In the genomic region with DNA sequence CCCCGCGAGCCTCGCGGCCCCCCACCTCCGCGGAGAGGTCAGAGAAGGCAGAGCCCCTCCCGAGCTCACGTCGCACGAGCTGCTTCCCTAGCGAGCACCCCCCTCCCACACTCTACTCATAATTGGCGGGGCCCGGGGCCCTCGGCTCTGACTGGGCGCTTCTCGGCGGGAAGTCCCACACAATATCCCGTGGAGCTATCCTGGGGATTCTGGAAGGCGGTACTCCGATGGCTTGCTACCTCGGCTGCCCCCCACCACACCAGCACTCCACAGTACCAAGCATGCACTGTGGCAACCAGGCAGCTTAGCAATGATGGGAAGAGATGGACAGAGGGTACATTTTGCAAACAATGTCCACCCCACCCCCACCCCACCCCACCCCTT, we compare ENCODE assay signal across 8 mouse cellular contexts. TPM values are rescaled to one million over a fixed set of nuclear protein-coding genes. Genes with fewer than 3 reads are reported as not detected.
DNase-seq lines count a peak whose midpoint lies in the region; ATAC-seq and TF ChIP-seq lines count a peak whose summit lies in the region.

No protein-coding gene starts in this region.

- H3K79me3 ChIP-seq in C2C12 (ENCODE audit: low read depth), result peaks cover 32% of the 10 kb centered on the region

- peak overlapping the region; percentile 62 for H3K4me3 ChIP-seq in heart, adult 2 months
- peak overlapping the region; percentile 50 for H3K4me3 ChIP-seq in C2C12 (ENCODE audit: insufficient read depth, poor library complexity, severe bottlenecking)
- H3K4me3 ChIP-seq in forebrain, embryonic 15.5 days, result peak overlapping the region; percentile 43
- H3K4me3 ChIP-seq in liver, embryonic 16.5 days (ENCODE audit: low read depth, low read length), result peak overlapping the region; percentile 70

- H3K4me1 ChIP-seq in heart, adult 2 months (ENCODE audit: control insufficient read depth, insufficient read depth, low read length), result no peaks in the 10 kb centered on the region; the same call in none of the 2 replicates
- peaks cover 3% of the 10 kb centered on the region; the same call in 1 of the 2 replicates for H3K4me1 ChIP-seq in forebrain, embryonic 15.5 days
- peaks cover 9% of the 10 kb centered on the region for H3K4me1 ChIP-seq in liver, embryonic 16.5 days (ENCODE audit: control insufficient read depth, low read depth, low read length)

- 15% methylated on average over 18 of the region's 21 CpGs for WGBS in heart, adult 2 months
- WGBS in forebrain, embryonic 15.5 days, result 25% methylated on average over 15 of the region's 21 CpGs
- WGBS in liver, embryonic 16.5 days (ENCODE audit: insufficient replicate concordance), result 27% methylated on average over 19 of the region's 21 CpGs

- no peaks in the 10 kb centered on the region for H3K79me2 ChIP-seq in heart, adult 2 months (replicated peaks; ENCODE audit: control insufficient read depth, insufficient read depth, low read length)
- H3K79me2 ChIP-seq in C2C12 (ENCODE audit: control insufficient read depth, insufficient read depth), result peaks cover 38% of the 10 kb centered on the region

- H3K9me3 ChIP-seq in forebrain, embryonic 15.5 days, result no peaks in the 10 kb centered on the region
- H3K9me3 ChIP-seq in liver, embryonic 16.5 days (replicated peaks; ENCODE audit: control insufficient read depth, low read length), result no peaks in the 10 kb centered on the region

- TF ChIP-seq POLR2A in heart, adult 2 months (IDR thresholded peaks at IDR 0.05; ENCODE audit: insufficient read depth, low read depth, low read length), result no peak

- H3K27ac ChIP-seq in heart, adult 2 months, result peak overlapping the region; percentile 72
- no peak overlapping the region for H3K27ac ChIP-seq in forebrain, embryonic 15.5 days (replicated peaks)
- no peak overlapping the region for H3K27ac ChIP-seq in liver, embryonic 16.5 days (ENCODE audit: low read length)

- no peaks in the 10 kb centered on the region for H3K27me3 ChIP-seq in heart, adult 2 months (ENCODE audit: control insufficient read depth, insufficient read depth, low read length)
- no peaks in the 10 kb centered on the region for H3K27me3 ChIP-seq in C2C12 (ENCODE audit: control insufficient read depth, insufficient read depth, insufficient read length)
- peaks cover 9% of the 10 kb centered on the region; the same call in 1 of the 2 replicates for H3K27me3 ChIP-seq in forebrain, embryonic 15.5 days
- peaks cover 3% of the 10 kb centered on the region for H3K27me3 ChIP-seq in liver, embryonic 16.5 days (ENCODE audit: control insufficient read depth, insufficient read depth, low read depth, low read length)

- ATAC-seq in forebrain, embryonic 15.5 days (replicated peaks), result peak; percentile 49
- peak; percentile 8; the same call in 1 of the 2 replicates for ATAC-seq in liver, embryonic 16.5 days (ENCODE audit: low read depth)
- no peak for ATAC-seq in erythroid progenitor cell, adult 5-6 weeks (replicated peaks; ENCODE audit: low FRiP score, poor library complexity, severe bottlenecking)

- H3K4me2 ChIP-seq in forebrain, embryonic 15.5 days (replicated peaks), result peak overlapping the region; percentile 45
- peak overlapping the region; percentile 61 for H3K4me2 ChIP-seq in liver, embryonic 16.5 days (ENCODE audit: low read depth, low read length)

- TF ChIP-seq CTCF in heart, adult 2 months (IDR thresholded peaks at IDR 0.05), result no peak
- no peak for TF ChIP-seq CTCF in C2C12 (IDR thresholded peaks at IDR 0.05; ENCODE audit: control insufficient read depth, insufficient read depth, insufficient read length)

- intact Hi-C loops in heart, adult 2 months (cut with DNase I), result loop anchor here (2.0 kb wide), 1 partner anchor 30 kb away; no protein-coding TSS in a partner anchor
- intact Hi-C loops in heart, postnatal 36 days (cut with DNase I), result no loop called here

- H3K36me3 ChIP-seq in heart, adult 2 months (ENCODE audit: control insufficient read depth, insufficient read depth, low read length), result no peaks in the 10 kb centered on the region
- H3K36me3 ChIP-seq in C2C12 (ENCODE audit: control insufficient read depth, insufficient read depth), result no peaks in the 10 kb centered on the region
- no peaks in the 10 kb centered on the region for H3K36me3 ChIP-seq in forebrain, embryonic 15.5 days
- no peaks in the 10 kb centered on the region for H3K36me3 ChIP-seq in liver, embryonic 16.5 days (ENCODE audit: control insufficient read depth, insufficient read depth)

- no peak for DNase-seq in heart, adult 2 months
- no peak for DNase-seq in heart, postnatal 36 days
- no peak for DNase-seq in right cerebral cortex, postnatal 25 days
- DNase-seq in embryo, embryonic 10.5 days (ENCODE audit: low spot score), result no peak

- H3K9ac ChIP-seq in heart, adult 2 months (ENCODE audit: low read depth, low read length), result peak overlapping the region; percentile 63
- H3K9ac ChIP-seq in forebrain, embryonic 15.5 days (replicated peaks), result 0 out of 2 replicates have a peak overlapping the region, but pooled peaks have one; percentile 13
- 0 out of 2 replicates have a peak overlapping the region, but pooled peaks have one; percentile 34 for H3K9ac ChIP-seq in liver, embryonic 16.5 days (ENCODE audit: low read depth, low read length)

- H3ac ChIP-seq in C2C12 (ENCODE audit: control insufficient read depth, insufficient read length, low read depth), result peak overlapping the region; percentile 75

- TF ChIP-seq EP300 in heart, adult 2 months (IDR thresholded peaks at IDR 0.05; ENCODE audit: insufficient read depth, low read depth, low read length), result no peak

TF ChIP-seq in C2C12, 6 proteins besides CTCF, POLR2A, EP300 and RAD21:
- no peak for TF ChIP-seq MYOG (IDR thresholded peaks at IDR 0.05; ENCODE audit: control insufficient read depth, extremely low read depth, insufficient read length)
- no peak for TF ChIP-seq MYOD1 (IDR thresholded peaks at IDR 0.05; ENCODE audit: control insufficient read depth, insufficient read length, low read depth)
- no peak for TF ChIP-seq USF1 (IDR thresholded peaks at IDR 0.05; ENCODE audit: low read depth)
- TF ChIP-seq MAX (IDR thresholded peaks at IDR 0.05), result no peak
- no peak for TF ChIP-seq CEBPB (IDR thresholded peaks at IDR 0.05; ENCODE audit: low read depth)
- TF ChIP-seq FOSL1 (IDR thresholded peaks at IDR 0.05; ENCODE audit: insufficient read depth, low read length, poor library complexity, severe bottlenecking), result no peak

RNA-seq across cellular contexts. Expression of a gene that starts 8.4 kb away (rescaled TPM):
- 1 to 10 TPM; 4.5 to 5.0 TPM for total RNA-seq in heart, adult 2 months (2021)
- polyA plus RNA-seq in heart, adult 2 months (2012; rRNA removed), result 7.6 and 8.3 TPM in 2 replicates
- 1 to 10 TPM; 5.7 to 6.6 TPM for total RNA-seq in heart, postnatal 36 days (2021)
- polyA plus RNA-seq in C2C12 (2012; fragmentation: generic; extraction: Trizol), result 6.7 TPM
- 0.38 and 0.41 TPM in 2 replicates for polyA plus RNA-seq in forebrain, embryonic 15.5 days (2015; fragmentation: Nextera tagmentation; extraction: Ambion mirVana)
- polyA plus RNA-seq in liver, embryonic 16.5 days (2015; fragmentation: Nextera tagmentation; extraction: Ambion mirVana), result 1.9 and 2.8 TPM in 2 replicates
- 18.0 and 23.5 TPM in 2 replicates for total RNA-seq in erythroid progenitor cell, adult 5-6 weeks (2015; ENCODE audit: low replicate concordance)
- total RNA-seq in erythroid progenitor cell, adult 5-6 weeks (2017; ENCODE audit: low replicate concordance), result 5.1 and 10.3 TPM in 2 replicates

RNA-seq across cellular contexts. Expression of a gene that starts 58.9 kb away (rescaled TPM):
- 100 to 1,000 TPM in 1 of 2 experiments, 10 to 100 TPM in 1; 92.8 to 108 TPM for total RNA-seq in heart, adult 2 months (2021)
- polyA plus RNA-seq in heart, adult 2 months (2012; rRNA removed), result 33.2 and 76.9 TPM in 2 replicates
- total RNA-seq in heart, postnatal 36 days (2021), result 100 to 1,000 TPM; 109 to 116 TPM
- polyA plus RNA-seq in C2C12 (2012; fragmentation: generic; extraction: Trizol), result 46.6 TPM
- 52.3 TPM in 2 replicates for polyA plus RNA-seq in forebrain, embryonic 15.5 days (2015; fragmentation: Nextera tagmentation; extraction: Ambion mirVana)
- polyA plus RNA-seq in liver, embryonic 16.5 days (2015; fragmentation: Nextera tagmentation; extraction: Ambion mirVana), result 62.8 and 63.9 TPM in 2 replicates
- total RNA-seq in erythroid progenitor cell, adult 5-6 weeks (2015; ENCODE audit: low replicate concordance), result 23.4 and 33.5 TPM in 2 replicates
- total RNA-seq in erythroid progenitor cell, adult 5-6 weeks (2017; ENCODE audit: low replicate concordance), result 15.8 and 31.9 TPM in 2 replicates

Comparison
In these comparisons a context has a peak if more than half of its experiments do, and no peak if none do; other contexts are left out.
1. H3K9ac ChIP-seq: peak in every context shown above with its lines; median percentile 63 in heart, adult 2 months; 34 in liver, embryonic 16.5 days; 13 in forebrain, embryonic 15.5 days.